ENCODE assay signal across 14 mouse cellular contexts in the genomic region with DNA sequence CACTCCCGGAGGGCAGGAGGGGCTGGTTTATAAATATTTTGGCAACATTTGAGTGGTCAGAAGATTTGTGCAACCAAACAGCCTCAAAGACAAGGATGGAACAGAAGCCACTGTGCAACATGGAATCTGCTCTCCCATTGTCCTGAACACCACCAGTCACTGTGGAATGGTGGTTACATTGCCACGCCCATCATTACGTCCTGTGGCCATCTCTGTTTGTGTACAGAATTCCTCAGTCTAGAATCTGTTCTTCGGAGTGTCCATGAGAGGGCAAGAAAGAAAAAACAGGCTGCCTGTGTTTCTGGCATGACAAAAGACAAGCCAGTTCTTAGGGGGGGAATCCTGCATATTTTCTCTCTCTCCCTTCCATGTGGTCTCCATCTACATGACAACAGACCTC.
"Had no signal": no experiment of that assay in that cellular context is flagged by ENCODE, and none has a peak within 500 bp of the region (broad histone marks: within the 10 kb centered on the region; RNA-seq: fewer than 3 reads in every experiment).

No protein-coding gene starts in this region.

- H3K4me2 ChIP-seq: limb, embryonic 15.5 days; liver, embryonic 12.5 days; midbrain, embryonic 15.5 days; stomach, embryonic 15.5 days had no signal

- H3K4me3 ChIP-seq: limb, embryonic 15.5 days; liver, embryonic 12.5 days; midbrain, embryonic 10.5 days; midbrain, embryonic 15.5 days; stomach, embryonic 15.5 days had no signal

- H3K9ac ChIP-seq: limb, embryonic 15.5 days; liver, embryonic 12.5 days; midbrain, embryonic 15.5 days; stomach, embryonic 15.5 days had no signal

- H3K9me3 ChIP-seq: limb, embryonic 15.5 days; liver, embryonic 12.5 days; midbrain, embryonic 10.5 days; midbrain, embryonic 15.5 days; stomach, embryonic 15.5 days had no signal

- H3K27me3 ChIP-seq: limb, embryonic 15.5 days; liver, embryonic 12.5 days; midbrain, embryonic 15.5 days; stomach, embryonic 15.5 days had no signal

- H3K27ac ChIP-seq: limb, embryonic 15.5 days; liver, embryonic 12.5 days; midbrain, embryonic 10.5 days; midbrain, embryonic 15.5 days; stomach, embryonic 15.5 days had no signal

- ATAC-seq: inflammation-experienced regulatory T-cells, adult 6 months; liver, embryonic 12.5 days; midbrain, embryonic 15.5 days had no signal

- DNase-seq: kidney, adult 18-20 months; kidney, postnatal 14 days; layer of hippocampus, postnatal 36 days; lung, postnatal 4 days; retina, postnatal 1 day; right cerebral cortex, postnatal 4 days; thymus, adult 2 months; thymus, postnatal 25 days had no signal

- H3K36me3 ChIP-seq: limb, embryonic 15.5 days; liver, embryonic 12.5 days; midbrain, embryonic 10.5 days; midbrain, embryonic 15.5 days; stomach, embryonic 15.5 days had no signal
